Mouse (Mus musculus): ENCODE results near the gene Dync1li2. TPM values are rescaled to one million over a fixed set of nuclear protein-coding genes. Genes with fewer than 3 reads are reported as not detected.

Dync1li2 gene
- 40.6 and 51.3 TPM in 2 replicates for polyA plus RNA-seq (2015; fragmentation: Nextera tagmentation; extraction: Ambion mirVana)

DNA sequence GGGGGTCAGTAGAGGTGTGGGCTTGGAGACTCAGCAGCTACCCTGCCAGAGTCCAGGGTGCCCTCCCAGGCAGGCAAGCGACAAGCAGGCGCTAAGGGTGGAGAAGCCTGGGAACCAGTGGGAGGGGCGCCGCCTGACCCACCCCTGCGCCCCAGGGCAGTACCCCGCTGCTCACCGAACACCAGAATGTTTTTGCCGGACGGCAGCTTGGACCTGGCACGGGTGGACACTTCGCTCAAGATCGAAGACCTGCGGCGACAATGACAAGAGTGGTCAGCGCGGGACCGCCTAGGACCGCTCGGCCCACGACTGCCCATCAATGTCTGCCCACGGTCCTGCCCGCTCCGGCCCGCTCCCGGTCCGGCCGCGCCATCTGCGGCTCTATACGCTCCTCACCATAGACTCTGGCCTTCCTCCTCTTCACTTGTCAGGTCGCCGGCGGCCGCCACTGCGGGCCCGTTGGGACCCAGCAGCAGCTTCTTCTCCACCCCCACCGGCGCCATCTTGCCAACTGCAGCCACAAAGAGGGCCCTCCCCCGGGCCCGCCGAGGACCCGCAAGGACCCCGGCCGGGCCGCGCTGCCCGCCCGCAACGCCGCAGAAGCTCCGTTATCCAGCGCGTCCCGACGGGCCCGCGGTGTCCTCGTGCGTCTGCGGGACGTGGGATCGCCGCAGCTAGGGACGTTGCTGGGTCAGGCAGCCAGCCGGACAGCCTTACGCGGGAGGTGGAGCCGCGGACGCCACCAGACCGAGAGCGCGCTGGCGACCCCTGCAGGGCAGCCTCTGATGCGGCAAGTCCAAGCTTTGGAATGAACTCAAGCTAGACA is at the start of gene Dync1li2:
TSS of gene Dync1li2 (minus strand) at position 749 of the 826 bp plus-strand sequence.

DNA sequence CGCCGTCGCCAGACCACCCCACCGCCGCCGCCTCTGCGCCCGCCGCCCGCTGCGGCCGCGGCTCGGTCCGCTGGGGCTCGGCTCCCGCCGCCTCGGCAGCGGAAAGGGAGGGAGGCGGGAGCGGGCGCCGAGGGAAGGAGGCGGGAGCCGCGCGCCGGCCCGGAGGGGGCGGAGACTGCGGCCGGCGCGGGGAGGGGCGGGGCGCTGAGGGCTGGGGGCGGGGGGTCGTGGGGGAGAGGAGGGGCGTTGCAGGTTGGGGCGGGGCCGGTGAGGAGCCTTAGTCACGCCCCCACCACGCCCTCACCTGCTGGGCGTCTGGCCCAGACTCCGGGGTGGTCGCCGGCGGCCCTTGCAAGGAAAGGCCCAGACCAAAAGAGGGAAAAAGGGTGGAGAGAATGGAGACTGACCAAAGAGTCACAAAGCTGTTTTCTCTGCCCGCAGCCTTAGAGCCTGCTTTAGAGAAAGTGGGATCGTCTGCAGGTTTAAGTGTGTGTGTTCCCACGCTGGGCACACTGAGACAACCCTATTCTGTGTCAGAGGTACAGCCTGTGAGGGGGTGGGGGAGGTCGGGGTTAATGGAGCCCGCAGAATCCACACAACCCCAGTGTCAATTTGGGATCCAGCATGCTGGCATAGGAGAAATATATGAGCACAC is 47.0 kb downstream of the Dync1li2 start, which contains the start of gene Cmtm4:
TSS of gene Cmtm4 (minus strand) at position 105 of the 655 bp plus-strand sequence.

Other genes with a start within 250 kb of the Dync1li2 start
- gene Tk2, start 194.5 kb downstream of the Dync1li2 start, polyA plus RNA-seq (2015; fragmentation: Nextera tagmentation; extraction: Ambion mirVana): 13.2 and 14.4 TPM in 2 replicates
- 46.4 and 49.0 TPM in 2 replicates for gene Cklf, start 192.2 kb downstream of the Dync1li2 start, polyA plus RNA-seq (2015; fragmentation: Nextera tagmentation; extraction: Ambion mirVana)
- not detected in 2 replicates for gene Cmtm2a, start 149.9 kb downstream of the Dync1li2 start, polyA plus RNA-seq (2015; fragmentation: Nextera tagmentation; extraction: Ambion mirVana)
- not detected in 2 replicates for gene Gm45711, start 133.0 kb downstream of the Dync1li2 start, polyA plus RNA-seq (2015; fragmentation: Nextera tagmentation; extraction: Ambion mirVana)
- not detected in 2 replicates for gene Cmtm1, start 132.9 kb downstream of the Dync1li2 start, polyA plus RNA-seq (2015; fragmentation: Nextera tagmentation; extraction: Ambion mirVana)
- not detected in 2 replicates for gene Gm11020, start 121.5 kb downstream of the Dync1li2 start, polyA plus RNA-seq (2015; fragmentation: Nextera tagmentation; extraction: Ambion mirVana)
- not detected in 2 replicates for gene Cmtm2b, start 120.8 kb downstream of the Dync1li2 start, polyA plus RNA-seq (2015; fragmentation: Nextera tagmentation; extraction: Ambion mirVana)
- 66.2 and 73.0 TPM in 2 replicates for gene Cmtm3, start 103.6 kb downstream of the Dync1li2 start, polyA plus RNA-seq (2015; fragmentation: Nextera tagmentation; extraction: Ambion mirVana)
- 2.3 and 2.7 TPM in 2 replicates for gene Cmtm4, start 47.2 kb downstream of the Dync1li2 start, polyA plus RNA-seq (2015; fragmentation: Nextera tagmentation; extraction: Ambion mirVana)
- gene Terb1, start 66.9 kb upstream of the Dync1li2 start, polyA plus RNA-seq (2015; fragmentation: Nextera tagmentation; extraction: Ambion mirVana): 0.29 and 0.30 TPM in 2 replicates
- 59.7 and 69.4 TPM in 2 replicates for gene Nae1, start 91.6 kb upstream of the Dync1li2 start, polyA plus RNA-seq (2015; fragmentation: Nextera tagmentation; extraction: Ambion mirVana)
- 0.58 and 0.97 TPM in 2 replicates for gene Car7, start 91.6 kb upstream of the Dync1li2 start, polyA plus RNA-seq (2015; fragmentation: Nextera tagmentation; extraction: Ambion mirVana)
- 7.6 and 8.8 TPM in 2 replicates for gene Pdp2, start 148.4 kb upstream of the Dync1li2 start, polyA plus RNA-seq (2015; fragmentation: Nextera tagmentation; extraction: Ambion mirVana)
- gene Cdh16, start 181.3 kb upstream of the Dync1li2 start, polyA plus RNA-seq (2015; fragmentation: Nextera tagmentation; extraction: Ambion mirVana): not detected in 2 replicates
- 4.9 and 6.0 TPM in 2 replicates for gene Rrad, start 188.3 kb upstream of the Dync1li2 start, polyA plus RNA-seq (2015; fragmentation: Nextera tagmentation; extraction: Ambion mirVana)
- gene Ciao2b, start 198.9 kb upstream of the Dync1li2 start, polyA plus RNA-seq (2015; fragmentation: Nextera tagmentation; extraction: Ambion mirVana): 86.3 and 88.5 TPM in 2 replicates